Mouse (Mus musculus): ENCODE measurements around the gene Atp5f1. TPM values are rescaled to one million over a fixed set of nuclear protein-coding genes. Genes with fewer than 3 reads are reported as not detected.

Gene Atp5f1
- polyA plus RNA-seq, 1 experiment from 2014 or later = 601 TPM

DNA sequence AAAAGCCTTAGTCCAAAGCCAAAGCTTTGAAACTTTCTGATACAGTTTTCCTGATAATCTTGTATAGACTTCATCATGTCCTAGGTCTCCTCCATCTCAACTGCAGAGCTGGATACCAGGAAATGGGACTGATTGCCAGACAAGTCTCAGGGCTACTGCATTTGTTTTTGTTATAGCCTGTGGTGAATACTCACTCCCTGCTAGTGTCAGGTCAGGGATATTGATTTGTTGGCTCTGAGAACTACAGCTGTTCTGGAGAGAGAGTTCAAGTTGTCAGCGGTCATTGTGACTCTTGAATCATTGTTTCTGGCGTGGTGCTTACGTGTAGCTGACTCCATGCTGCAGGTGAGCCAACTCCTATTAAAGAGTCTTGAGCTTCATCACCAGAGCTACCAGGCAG, 13.5 kb upstream of the Atp5f1 start, which contains the start of gene Ovgp1:
TSS of gene Ovgp1 (plus strand) at position 301 of the 400 bp plus-strand sequence.
- peaks cover 14% of the 10 kb centered on the region for H3K36me3 ChIP-seq (ENCODE audit: control insufficient read depth, insufficient read depth, low read length)
- no peaks in the 10 kb centered on the region for H3K4me1 ChIP-seq (ENCODE audit: control insufficient read depth, insufficient read depth, low read length)
- H3K4me2 ChIP-seq (ENCODE audit: low read depth, low read length) = no peak within 1 kb of the TSS
- 68% methylated on average over 3 of the region's 3 CpGs for WGBS
- H3K27me3 ChIP-seq (ENCODE audit: control insufficient read depth, insufficient read depth, low read length) = no peaks in the 10 kb centered on the region
- no peak for ATAC-seq (ENCODE audit: low read depth)
- H3K9me3 ChIP-seq (ENCODE audit: control insufficient read depth, low read length) = no peaks in the 10 kb centered on the region
- no peak within 1 kb of the TSS for H3K4me3 ChIP-seq (ENCODE audit: low read depth, low read length)
- H3K27ac ChIP-seq (ENCODE audit: low read depth, low read length) = no peak within 1 kb of the TSS
- no peak within 1 kb of the TSS for H3K9ac ChIP-seq (replicated peaks; ENCODE audit: low read depth, low read length)

DNA sequence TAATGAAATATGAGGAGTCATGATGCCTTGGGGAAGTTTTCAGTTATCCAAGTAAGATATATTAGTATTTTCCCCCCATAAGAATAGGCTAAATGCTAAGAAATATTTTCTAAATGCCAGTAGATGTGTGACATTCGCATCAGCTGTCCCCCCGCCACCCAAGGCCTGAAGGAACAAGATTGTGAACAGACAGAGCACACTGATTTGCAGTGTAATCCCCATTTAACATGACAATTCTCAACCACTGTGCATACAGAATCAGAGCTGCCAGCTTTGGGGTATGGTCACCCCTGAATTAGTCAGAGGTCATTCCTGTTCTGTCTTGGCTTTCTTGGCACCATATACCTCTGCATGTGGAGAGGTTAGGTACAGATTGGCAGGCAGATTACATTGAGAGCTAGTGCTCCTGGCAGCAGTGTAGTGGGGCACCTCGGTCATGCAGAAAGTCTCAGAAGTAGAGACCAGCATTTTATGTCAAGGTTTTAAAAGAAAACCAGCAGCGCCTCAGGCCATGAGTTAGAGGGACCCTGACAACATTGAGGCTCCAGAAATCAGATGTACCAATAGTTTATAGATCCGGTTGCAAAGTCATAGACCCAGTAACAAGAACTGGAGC, 12.0 kb upstream of the Atp5f1 start:
- H3K27ac ChIP-seq (ENCODE audit: low read depth, low read length) = no peak overlapping the region
- no peaks in the 10 kb centered on the region for H3K9me3 ChIP-seq (ENCODE audit: control insufficient read depth, low read length)
- H3K4me3 ChIP-seq (ENCODE audit: low read depth, low read length) = no peak overlapping the region
- no peaks in the 10 kb centered on the region for H3K27me3 ChIP-seq (ENCODE audit: control insufficient read depth, insufficient read depth, low read length)
- H3K4me2 ChIP-seq (ENCODE audit: low read depth, low read length) = no peak overlapping the region
- peaks cover 27% of the 10 kb centered on the region for H3K36me3 ChIP-seq (ENCODE audit: control insufficient read depth, insufficient read depth, low read length)
- no peak overlapping the region for H3K9ac ChIP-seq (replicated peaks; ENCODE audit: low read depth, low read length)
- peak; percentile 42; the same call in 1 of the 2 replicates for ATAC-seq (ENCODE audit: low read depth)
- 89% methylated on average over 5 of the region's 5 CpGs for whole genome bisulfite sequencing
- H3K4me1 ChIP-seq (ENCODE audit: control insufficient read depth, insufficient read depth, low read length) = no peaks in the 10 kb centered on the region

DNA sequence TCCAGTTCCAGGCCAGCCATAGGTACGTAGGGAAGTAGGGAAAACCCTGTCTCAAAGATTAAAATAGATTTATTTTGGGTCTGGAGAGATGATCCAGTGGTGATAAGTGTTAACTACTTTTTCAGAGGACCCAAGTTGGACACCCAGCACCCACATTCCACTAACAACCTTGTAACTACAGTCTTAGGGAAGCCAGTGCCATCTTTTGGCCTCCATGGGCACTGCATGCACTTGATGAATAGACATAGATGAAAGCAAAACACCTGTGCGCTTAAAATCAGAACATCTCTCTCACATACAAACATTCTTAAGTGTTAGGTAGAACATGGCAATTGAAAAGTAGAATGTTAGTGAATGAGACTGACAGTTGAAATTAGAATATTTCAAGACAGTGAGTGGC, 801 bp upstream of the Atp5f1 start:
- Histone ChIP-seq H3K4me1 (ENCODE audit: control insufficient read depth, insufficient read depth, low read length) (peaks cover 25% of the 10 kb centered on the region; the same call in 1 of the 2 replicates), H3K4me3 (ENCODE audit: low read depth, low read length) (peak overlapping the region; percentile 88), H3K27ac (ENCODE audit: low read depth, low read length) (no peak overlapping the region), H3K9ac (replicated peaks; ENCODE audit: low read depth, low read length) (no peak overlapping the region), H3K36me3 (ENCODE audit: control insufficient read depth, insufficient read depth, low read length) (peaks cover 38% of the 10 kb centered on the region), H3K9me3 (ENCODE audit: control insufficient read depth, low read length) (no peaks in the 10 kb centered on the region), H3K27me3 (ENCODE audit: control insufficient read depth, insufficient read depth, low read length) (no peaks in the 10 kb centered on the region), H3K4me2 (ENCODE audit: low read depth, low read length) (peak overlapping the region; percentile 83; the same call in 1 of the 2 replicates)
- no peak for ATAC-seq (ENCODE audit: low read depth)
- WGBS = 97% methylated on average over 2 of the region's 2 CpGs

DNA sequence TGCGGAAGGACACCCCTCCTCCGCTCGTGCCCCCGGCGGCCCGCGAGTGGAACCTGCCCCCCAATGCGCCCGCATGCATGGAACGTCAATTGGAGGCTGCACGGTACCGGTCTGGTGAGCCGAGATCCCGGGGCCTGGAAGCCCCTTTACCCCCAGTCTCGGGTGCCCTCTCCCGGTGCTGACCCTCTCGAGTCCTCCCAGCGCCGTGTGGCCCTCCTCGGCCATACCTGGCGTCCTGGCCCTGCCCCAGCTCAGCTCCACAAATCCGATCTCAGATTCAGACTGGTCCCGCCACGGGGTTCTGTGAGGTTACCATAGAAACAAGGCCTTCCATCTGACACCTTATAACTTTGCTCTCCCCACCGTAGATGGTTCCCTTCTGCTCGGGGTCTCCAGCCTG, 314 bp downstream of the Atp5f1 start:
- under 1% methylated on average over 26 of the region's 26 CpGs for WGBS
- no peaks in the 10 kb centered on the region for H3K27me3 ChIP-seq (ENCODE audit: control insufficient read depth, insufficient read depth, low read length)
- peak overlapping the region; percentile 89 for H3K9ac ChIP-seq (replicated peaks; ENCODE audit: low read depth, low read length)
- H3K4me3 ChIP-seq (ENCODE audit: low read depth, low read length) = peak overlapping the region; percentile 88
- H3K27ac ChIP-seq (ENCODE audit: low read depth, low read length) = peak overlapping the region; percentile 61; the same call in 1 of the 2 replicates
- H3K9me3 ChIP-seq (ENCODE audit: control insufficient read depth, low read length) = no peaks in the 10 kb centered on the region
- peaks cover 32% of the 10 kb centered on the region for H3K36me3 ChIP-seq (ENCODE audit: control insufficient read depth, insufficient read depth, low read length)
- peaks cover 25% of the 10 kb centered on the region; the same call in 1 of the 2 replicates for H3K4me1 ChIP-seq (ENCODE audit: control insufficient read depth, insufficient read depth, low read length)
- peak; percentile 77; the same call in 1 of the 2 replicates for ATAC-seq (ENCODE audit: low read depth)
- peak overlapping the region; percentile 83 for H3K4me2 ChIP-seq (ENCODE audit: low read depth, low read length)

DNA sequence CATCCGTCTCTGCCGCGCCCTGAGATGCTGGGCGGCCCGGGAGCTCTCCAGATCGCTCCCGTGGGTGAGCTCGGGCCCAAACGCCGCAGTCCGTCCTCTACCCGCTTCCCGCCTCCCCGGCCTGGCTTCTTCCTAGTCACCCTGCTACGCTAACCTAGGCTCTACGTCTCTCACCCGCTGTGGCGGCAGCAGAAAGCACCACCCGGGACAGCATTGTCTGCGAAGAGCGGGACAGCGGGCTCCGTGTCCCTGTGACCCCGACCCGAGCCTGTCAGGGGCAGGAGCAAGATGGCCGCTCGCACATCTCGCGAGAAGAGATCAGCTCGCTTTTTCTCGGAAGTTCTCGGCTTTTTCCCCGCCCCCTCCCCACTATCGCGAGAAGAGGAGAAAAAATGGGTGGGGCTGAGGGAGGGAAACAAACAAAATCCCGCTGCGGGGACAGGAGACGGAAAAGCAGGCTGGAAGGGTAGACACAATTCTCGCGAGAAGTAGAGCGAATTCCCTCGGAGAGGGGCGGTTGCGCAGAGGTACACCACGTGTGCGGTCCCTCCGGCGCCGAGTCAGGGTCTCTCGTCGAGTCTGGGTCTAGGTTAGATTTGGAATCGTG, 822 bp downstream of the Atp5f1 start, which contains the start of gene Wdr77:
TSS of gene Wdr77 (plus strand) at position 396 of the 607 bp plus-strand sequence.
- H3K27ac ChIP-seq (ENCODE audit: low read depth, low read length) = peak within 1 kb of the TSS; percentile 80
- H3K9ac ChIP-seq (replicated peaks; ENCODE audit: low read depth, low read length) = peak within 1 kb of the TSS; percentile 92
- H3K4me1 ChIP-seq (ENCODE audit: control insufficient read depth, insufficient read depth, low read length) = peaks cover 25% of the 10 kb centered on the region; the same call in 1 of the 2 replicates
- no peaks in the 10 kb centered on the region for H3K27me3 ChIP-seq (ENCODE audit: control insufficient read depth, insufficient read depth, low read length)
- WGBS = under 1% methylated on average over 51 of the region's 52 CpGs
- H3K9me3 ChIP-seq (ENCODE audit: control insufficient read depth, low read length) = no peaks in the 10 kb centered on the region
- peak; percentile 98 for ATAC-seq (ENCODE audit: low read depth)
- H3K4me2 ChIP-seq (ENCODE audit: low read depth, low read length) = peak within 1 kb of the TSS; percentile 83
- peaks cover 34% of the 10 kb centered on the region for H3K36me3 ChIP-seq (ENCODE audit: control insufficient read depth, insufficient read depth, low read length)
- H3K4me3 ChIP-seq (ENCODE audit: low read depth, low read length) = peak within 1 kb of the TSS; percentile 88

DNA sequence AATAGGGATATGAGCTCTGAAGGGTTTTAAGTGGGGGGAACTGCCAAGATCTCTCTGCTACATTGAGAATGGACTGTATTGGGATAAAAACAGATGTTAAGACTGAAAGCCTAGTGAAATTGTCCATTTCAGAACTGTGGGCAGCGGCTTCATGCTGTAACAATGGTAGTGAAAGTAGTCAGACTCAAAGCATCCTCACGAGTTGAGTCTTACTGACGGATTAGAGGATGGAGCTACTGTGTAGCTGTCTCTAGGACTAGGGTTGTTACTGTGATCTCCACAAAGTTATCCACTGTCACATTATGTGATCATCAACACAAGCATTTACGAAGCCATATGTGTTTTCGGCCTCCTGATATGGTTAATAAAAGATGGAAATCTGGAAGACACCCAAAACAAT, 1.7 kb downstream of the Atp5f1 start:
- Histone ChIP-seq H3K27me3 (ENCODE audit: control insufficient read depth, insufficient read depth, low read length) (no peaks in the 10 kb centered on the region), H3K4me3 (ENCODE audit: low read depth, low read length) (peak overlapping the region; percentile 88), H3K36me3 (ENCODE audit: control insufficient read depth, insufficient read depth, low read length) (peaks cover 32% of the 10 kb centered on the region), H3K4me1 (ENCODE audit: control insufficient read depth, insufficient read depth, low read length) (peaks cover 25% of the 10 kb centered on the region; the same call in 1 of the 2 replicates), H3K9ac (replicated peaks; ENCODE audit: low read depth, low read length) (peak overlapping the region; percentile 92), H3K27ac (ENCODE audit: low read depth, low read length) (no peak overlapping the region; the same call in 1 of the 2 replicates), H3K4me2 (ENCODE audit: low read depth, low read length) (peak overlapping the region; percentile 71), H3K9me3 (ENCODE audit: control insufficient read depth, low read length) (no peaks in the 10 kb centered on the region)
- WGBS = 45% methylated on average over 5 of the region's 5 CpGs
- ATAC-seq (ENCODE audit: low read depth) = no peak

DNA sequence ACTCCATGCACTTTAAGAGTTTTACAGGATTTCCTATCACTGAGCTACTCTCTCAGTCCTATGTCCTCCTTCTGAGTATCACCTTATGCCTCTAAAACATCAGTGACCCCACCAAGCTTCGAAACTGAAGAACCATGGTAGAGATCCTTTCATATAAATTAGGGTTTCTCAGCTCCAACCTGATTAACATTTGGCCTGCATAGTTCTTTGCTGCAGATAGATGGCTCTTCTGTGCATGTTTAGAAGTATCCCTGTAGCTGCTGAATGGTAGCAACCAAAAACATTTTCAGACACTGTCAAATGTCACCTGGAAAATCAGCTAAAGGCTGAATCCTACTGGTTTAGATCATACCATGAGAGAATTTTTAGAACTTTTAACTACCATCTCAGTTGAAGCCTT, 2.7 kb downstream of the Atp5f1 start:
- 80% methylated on average over 1 of the region's 1 CpGs for WGBS
- Histone ChIP-seq H3K27ac (ENCODE audit: low read depth, low read length) (no peak overlapping the region), H3K9ac (replicated peaks; ENCODE audit: low read depth, low read length) (no peak overlapping the region), H3K9me3 (ENCODE audit: control insufficient read depth, low read length) (no peaks in the 10 kb centered on the region), H3K4me3 (ENCODE audit: low read depth, low read length) (no peak overlapping the region), H3K4me2 (ENCODE audit: low read depth, low read length) (peak overlapping the region; percentile 71), H3K27me3 (ENCODE audit: control insufficient read depth, insufficient read depth, low read length) (no peaks in the 10 kb centered on the region), H3K36me3 (ENCODE audit: control insufficient read depth, insufficient read depth, low read length) (peaks cover 31% of the 10 kb centered on the region), H3K4me1 (ENCODE audit: control insufficient read depth, insufficient read depth, low read length) (peaks cover 25% of the 10 kb centered on the region; the same call in 1 of the 2 replicates)
- ATAC-seq (ENCODE audit: low read depth) = no peak

DNA sequence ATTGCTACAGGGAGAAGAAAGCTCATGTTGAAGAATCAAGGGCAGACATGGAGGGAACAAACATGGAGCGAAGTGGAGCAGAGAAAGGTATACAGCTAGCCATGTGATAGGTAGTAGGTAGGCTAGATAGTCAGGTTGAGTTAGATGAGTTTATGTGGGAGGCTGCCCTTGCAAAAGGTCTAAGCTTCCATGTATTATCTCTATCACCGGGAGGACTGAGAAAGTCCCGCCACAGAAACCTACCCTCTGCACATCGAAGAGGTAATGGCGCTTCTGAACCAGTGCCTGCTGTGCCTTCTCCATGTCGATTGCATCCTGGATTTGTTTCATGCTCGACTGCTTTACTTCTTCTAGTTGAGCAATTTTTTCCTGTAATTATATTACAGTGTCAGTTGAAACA, 8.6 kb downstream of the Atp5f1 start:
- H3K4me1 ChIP-seq (ENCODE audit: control insufficient read depth, insufficient read depth, low read length) = no peaks in the 10 kb centered on the region
- H3K27me3 ChIP-seq (ENCODE audit: control insufficient read depth, insufficient read depth, low read length) = no peaks in the 10 kb centered on the region
- H3K4me3 ChIP-seq (ENCODE audit: low read depth, low read length) = no peak overlapping the region
- no peak overlapping the region for H3K27ac ChIP-seq (ENCODE audit: low read depth, low read length)
- no peaks in the 10 kb centered on the region for H3K9me3 ChIP-seq (ENCODE audit: control insufficient read depth, low read length)
- ATAC-seq (ENCODE audit: low read depth) = no peak
- peaks cover 58% of the 10 kb centered on the region for H3K36me3 ChIP-seq (ENCODE audit: control insufficient read depth, insufficient read depth, low read length)
- H3K4me2 ChIP-seq (ENCODE audit: low read depth, low read length) = no peak overlapping the region
- H3K9ac ChIP-seq (replicated peaks; ENCODE audit: low read depth, low read length) = no peak overlapping the region
- 93% methylated on average over 7 of the region's 7 CpGs for WGBS

DNA sequence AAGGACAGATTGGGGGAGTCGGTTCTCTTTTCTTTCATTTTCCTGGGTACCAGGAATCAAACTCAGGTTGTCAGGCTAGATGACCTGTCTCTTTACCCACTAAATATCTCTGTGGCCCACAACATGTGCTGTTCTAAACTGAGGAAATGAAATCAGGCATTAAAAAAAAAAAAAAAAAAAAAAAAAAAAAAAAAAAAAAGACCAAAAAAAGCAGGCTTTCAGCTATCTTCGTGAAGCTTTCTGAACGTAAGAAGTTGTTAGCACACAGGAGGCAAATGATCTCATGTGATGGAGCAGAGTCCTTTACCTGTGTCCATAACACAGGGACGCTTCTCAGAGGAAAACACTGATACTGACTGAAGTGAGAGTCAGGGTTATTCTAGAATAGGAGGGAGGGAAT, 23.8 kb downstream of the Atp5f1 start:
- no peaks in the 10 kb centered on the region for H3K9me3 ChIP-seq (ENCODE audit: control insufficient read depth, low read length)
- H3K27me3 ChIP-seq (ENCODE audit: control insufficient read depth, insufficient read depth, low read length) = no peaks in the 10 kb centered on the region
- no peak overlapping the region for H3K4me2 ChIP-seq (ENCODE audit: low read depth, low read length)
- ATAC-seq (ENCODE audit: low read depth) = no peak
- peaks cover 5% of the 10 kb centered on the region; the same call in 1 of the 2 replicates for H3K36me3 ChIP-seq (ENCODE audit: control insufficient read depth, insufficient read depth, low read length)
- H3K9ac ChIP-seq (replicated peaks; ENCODE audit: low read depth, low read length) = no peak overlapping the region
- no peak overlapping the region for H3K27ac ChIP-seq (ENCODE audit: low read depth, low read length)
- no peaks in the 10 kb centered on the region for H3K4me1 ChIP-seq (ENCODE audit: control insufficient read depth, insufficient read depth, low read length)
- no peak overlapping the region for H3K4me3 ChIP-seq (ENCODE audit: low read depth, low read length)
- 92% methylated on average over 4 of the region's 4 CpGs for WGBS

Measured in neural tube, embryonic 14.5 days (tissue).